Mouse (Mus musculus): ENCODE measurements around the gene Ttyh3.

Ttyh3 gene

DNA sequence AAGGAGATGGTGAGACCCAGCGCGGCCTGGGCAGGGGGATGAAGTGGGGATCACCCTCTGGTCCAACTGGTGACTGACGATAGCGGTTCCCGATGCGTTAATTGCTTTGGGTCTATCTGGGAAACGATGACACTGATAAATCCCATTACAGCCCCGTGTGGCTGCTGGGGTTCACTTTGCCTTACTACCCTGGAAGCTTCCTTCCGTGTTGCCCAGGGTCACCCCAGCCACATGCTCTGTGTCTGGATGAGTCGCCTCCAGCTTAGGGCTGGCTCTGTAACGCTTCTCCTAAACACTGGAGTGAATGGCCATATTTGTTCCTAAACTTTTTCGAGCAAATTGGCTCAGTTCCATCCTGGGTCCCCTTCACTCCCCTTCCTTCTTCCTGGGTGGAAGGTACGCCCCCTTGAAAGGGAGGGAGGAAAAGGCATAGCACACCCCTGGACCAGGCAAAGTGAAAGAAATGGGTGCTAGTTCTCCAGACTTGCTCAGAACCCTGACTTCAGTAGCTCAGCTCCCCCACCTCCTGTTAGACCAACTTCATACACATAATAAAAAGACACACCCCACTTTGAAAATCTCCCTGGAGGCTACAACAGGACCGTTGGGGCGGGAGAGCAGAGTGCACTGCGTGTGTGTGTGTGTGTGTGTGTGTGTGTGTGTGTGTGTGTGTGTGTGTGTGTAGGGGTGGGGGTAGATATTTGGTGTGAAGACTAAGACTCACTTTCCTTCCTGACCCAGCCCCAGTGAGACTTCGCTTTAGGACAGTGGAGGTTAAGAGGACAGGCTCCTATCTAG, 40.8 kb downstream of the Ttyh3 start:
- DNase-seq = peak in 1 of 2 experiments; percentile 21

DNA sequence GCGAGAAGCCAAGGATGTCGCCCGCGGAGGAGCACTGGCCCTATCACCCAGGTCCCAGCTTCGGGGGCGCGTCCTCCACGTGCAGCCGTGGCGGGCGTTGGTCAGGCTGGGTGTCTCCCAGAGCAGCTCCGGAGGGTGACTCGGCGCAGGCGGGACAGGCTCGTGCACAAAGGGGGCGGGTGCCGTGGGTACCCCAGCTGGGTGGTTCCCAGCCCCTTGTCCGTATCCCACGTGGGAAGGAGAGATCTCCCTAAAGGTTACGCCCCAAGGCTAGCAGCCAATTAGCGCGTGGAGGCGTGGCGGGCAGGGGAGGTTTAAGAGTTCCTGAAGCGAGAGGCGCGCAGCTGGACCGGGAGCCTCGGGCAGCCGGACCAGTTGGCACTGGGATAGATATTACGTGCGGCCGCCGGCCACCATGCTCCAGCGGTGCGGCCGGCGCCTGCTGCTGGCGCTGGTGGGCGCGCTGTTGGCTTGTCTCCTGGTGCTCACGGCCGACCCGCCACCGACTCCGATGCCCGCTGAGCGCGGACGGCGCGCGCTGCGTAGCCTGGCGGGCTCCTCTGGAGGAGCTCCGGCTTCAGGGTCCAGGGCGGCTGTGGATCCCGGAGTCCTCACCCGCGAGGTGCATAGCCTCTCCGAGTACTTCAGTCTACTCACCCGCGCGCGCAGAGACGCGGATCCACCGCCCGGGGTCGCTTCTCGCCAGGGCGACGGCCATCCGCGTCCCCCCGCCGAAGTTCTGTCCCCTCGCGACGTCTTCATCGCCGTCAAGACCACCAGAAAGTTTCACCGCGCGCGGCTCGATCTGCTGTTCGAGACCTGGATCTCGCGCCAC, 41.6 kb downstream of the Ttyh3 start, which contains the start of gene Lfng:
Lfng (plus strand) TSS at position 320 of the 835 bp plus-strand sequence.
- DNase-seq = peak; percentile 88 to 89

DNA sequence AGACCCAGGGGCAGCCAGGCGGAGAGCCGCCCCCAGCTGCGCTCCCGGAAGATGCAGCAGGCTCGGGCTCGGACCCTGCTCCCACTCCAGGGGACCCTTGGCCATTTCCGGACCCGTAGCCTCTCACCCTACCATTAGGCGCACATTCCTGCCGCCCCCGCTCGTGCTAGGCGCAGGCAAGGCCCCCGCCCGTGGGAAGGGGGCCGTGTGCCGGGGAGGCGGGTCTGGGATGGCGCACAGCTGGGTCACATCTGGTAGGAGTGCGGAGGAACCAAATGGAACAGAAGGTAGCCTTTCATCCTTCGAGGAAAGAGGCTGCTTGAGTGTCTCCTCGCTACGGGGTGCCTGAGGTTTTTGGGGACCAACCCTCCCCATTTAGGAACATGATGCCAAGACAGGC, 42.4 kb downstream of the Ttyh3 start:
- peak in 1 of 2 experiments; percentile 47 for DNase-seq

DNA sequence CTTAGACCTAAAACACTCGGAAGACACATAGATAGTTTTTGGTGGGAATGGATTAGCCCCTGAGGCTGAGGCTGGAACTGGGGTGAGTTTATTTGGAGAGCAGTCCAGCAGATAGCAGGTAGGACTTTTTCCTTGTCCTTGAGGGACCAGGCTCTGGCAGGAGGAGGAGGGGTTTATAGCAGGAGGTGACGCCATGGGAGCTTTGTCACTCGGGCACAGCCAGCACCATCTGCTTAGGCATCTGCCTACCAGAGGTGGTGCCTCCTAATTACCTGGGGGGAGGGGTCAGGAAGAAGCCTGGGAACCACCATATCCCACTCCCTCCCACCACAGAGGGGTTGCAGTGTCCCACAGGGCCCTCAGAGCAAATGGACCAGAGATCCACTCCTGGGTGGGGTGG, 43.6 kb downstream of the Ttyh3 start:
- no peak for DNase-seq

DNA sequence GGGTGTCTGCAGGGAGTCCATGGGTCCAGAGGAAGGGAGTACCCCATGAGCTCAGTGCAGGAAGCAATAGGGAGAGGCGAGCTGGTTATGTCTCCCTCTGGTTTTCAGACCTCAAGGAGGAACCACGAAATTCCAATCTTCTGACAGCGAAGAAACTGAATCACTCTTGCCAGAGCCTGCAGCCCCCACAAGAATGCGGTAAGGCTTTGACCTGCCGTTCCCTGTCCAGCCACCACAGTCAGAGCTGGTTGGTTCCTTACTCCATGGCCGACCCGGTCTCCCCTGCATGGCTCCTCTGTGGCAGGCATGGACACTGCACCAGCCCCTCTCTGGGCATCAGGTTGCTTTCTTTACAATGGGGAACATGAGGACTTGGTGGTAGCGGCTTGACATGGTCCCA, 44.4 kb downstream of the Ttyh3 start:
- no peak for DNase-seq

DNA sequence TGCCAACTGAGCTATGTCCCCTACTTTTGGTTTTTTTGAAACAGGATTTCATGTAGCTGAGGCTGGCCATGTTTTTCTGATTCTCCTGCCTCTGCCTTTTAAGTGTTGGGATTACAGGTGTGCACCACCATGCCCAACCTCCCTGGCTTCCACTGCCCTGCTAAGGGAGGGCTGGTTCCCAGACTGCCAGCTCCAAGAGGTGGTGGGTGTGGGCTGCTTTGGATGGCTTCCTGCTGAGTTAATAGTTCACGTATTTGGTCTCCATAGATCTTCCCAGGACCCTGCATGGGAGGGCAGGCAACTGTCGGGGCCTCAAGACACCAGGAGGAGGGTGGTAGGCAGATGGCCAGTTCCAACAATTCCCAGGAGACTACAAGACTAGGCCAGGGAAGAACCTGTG, 46.3 kb downstream of the Ttyh3 start:
- no peak for DNase-seq

DNA sequence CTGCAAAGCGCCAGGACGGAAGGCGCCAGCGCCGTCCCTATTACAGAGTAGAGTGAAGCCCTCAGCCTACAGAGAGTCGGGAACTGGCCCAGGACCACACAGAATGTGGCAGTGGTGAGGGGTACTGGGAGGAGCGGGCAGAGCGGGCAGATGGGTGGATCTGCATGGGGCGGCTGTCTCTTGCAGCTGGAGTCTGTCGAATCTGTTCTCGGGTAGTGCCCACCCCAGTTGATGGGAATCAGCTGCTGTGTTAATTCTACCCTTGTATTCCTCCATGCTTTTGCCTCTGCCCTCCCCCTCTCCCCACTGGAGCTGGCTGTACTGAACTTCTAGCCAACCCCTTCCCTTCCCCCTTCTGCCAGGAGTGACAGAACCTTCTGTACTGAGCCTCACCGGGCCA, 47.1 kb downstream of the Ttyh3 start:
- DNase-seq = no peak

DNA sequence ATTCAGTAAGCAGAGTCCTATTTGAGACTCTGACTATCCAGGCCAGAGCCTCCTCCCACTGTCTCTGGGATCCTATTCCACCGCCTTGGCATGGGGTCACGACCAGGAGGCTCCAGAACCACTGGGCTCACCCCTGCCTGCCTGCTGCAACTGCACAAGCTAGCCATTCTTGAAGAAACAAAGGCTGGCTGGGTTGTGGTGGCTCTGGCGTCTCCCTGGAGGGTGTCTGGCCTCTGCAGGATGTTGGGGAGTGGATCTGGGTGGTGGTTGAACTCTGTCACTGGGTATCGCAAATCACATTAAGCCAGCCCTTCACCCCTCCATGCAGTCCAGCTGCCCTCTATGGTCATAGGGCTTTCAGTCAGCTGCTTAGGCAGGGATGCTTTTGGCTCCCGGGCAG, 48.9 kb downstream of the Ttyh3 start:
- no peak for DNase-seq

DNA sequence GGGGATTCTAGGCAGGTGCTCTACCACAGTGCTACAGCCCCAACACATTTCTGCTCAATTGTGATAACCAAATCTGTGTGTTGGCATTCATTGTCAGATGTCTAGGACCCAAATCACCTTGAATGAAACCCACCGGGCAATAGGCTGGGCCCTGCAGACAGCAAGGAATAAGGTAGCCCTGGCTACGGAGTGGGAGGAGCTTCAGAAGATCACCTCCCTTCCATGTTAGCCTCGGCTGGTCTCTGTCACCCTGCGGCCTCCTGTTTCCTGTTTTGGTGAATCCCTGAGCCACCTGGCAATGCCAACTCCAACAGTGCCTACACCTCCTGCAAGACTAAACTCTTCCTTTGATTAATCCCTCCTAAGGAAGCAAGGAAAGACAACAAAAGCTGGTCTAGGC, 51.0 kb downstream of the Ttyh3 start:
- DNase-seq = no peak

DNA sequence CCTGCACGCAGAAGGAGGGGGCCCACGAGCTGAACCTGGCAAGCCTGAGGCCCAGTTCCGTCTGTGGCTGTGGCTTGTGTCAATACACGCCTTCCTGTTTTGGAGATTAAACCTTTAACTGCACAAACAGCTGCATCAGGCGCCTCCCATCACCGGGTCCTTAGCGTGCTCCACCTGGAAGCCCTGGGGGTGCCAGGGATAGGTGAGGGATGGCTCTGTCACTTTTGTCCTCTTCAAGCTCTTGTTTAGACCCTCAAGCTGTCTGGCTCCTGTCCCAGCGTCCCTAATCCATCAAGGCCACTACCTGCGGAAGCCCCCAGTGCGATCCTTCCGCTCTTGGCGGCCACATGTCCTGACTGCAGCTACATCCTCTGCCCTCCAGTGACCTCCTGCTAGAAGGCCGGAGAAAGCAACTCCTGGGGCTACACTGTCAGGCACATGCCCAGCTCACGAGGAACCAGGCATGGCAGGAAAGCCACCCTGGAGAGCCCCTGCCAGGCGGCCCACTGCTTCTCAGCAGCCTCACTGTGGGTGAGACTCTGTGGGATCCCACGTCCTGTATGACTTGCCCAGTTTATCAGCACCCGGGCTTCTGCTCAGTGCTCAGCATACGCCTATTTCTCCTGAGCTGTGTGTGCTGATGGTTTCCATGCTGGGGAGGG, 51.8 kb downstream of the Ttyh3 start:
- peak; percentile 63 to 67 for DNase-seq

DNA sequence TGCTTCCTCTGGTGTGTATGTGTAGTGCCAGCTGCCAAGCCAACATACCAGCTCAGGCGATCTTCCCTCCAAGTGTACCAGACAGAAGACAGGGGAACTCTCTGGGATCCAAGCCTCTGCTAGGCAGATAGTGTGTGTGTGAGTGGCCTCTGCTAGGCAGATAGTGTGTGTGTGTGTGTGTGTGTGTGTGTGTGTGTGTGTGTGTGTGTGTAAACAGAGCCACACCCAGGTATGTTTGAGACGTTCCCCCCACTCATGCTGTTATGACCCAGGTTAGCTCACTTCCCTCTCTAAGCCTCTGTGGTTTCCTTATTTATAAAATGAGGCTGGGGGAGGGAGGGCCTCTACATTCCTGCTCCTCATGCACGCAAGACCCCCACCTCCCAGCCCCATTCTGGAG, 52.4 kb downstream of the Ttyh3 start:
- peak in 1 of 2 experiments; percentile 27 for DNase-seq

DNA sequence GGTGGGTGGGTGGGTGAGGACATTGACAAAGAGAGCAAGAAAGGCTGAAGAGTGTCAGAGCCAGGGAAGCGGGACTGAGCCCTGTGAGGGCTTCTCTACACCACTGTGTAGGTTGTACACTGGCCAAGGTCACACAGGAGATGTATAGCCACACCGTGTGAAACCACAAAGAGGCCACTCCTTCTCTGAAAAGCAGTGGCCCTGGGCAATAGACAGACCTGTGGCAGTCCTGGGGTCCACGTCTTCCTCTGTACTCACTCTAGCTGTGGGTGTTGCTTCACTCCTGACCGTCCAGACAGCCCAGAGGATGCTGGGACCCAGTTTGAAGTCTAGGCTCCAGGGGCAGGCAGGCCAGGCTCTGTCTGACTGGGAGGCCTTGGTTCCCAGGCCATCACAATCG, 54.0 kb downstream of the Ttyh3 start:
- DNase-seq = no peak

DNA sequence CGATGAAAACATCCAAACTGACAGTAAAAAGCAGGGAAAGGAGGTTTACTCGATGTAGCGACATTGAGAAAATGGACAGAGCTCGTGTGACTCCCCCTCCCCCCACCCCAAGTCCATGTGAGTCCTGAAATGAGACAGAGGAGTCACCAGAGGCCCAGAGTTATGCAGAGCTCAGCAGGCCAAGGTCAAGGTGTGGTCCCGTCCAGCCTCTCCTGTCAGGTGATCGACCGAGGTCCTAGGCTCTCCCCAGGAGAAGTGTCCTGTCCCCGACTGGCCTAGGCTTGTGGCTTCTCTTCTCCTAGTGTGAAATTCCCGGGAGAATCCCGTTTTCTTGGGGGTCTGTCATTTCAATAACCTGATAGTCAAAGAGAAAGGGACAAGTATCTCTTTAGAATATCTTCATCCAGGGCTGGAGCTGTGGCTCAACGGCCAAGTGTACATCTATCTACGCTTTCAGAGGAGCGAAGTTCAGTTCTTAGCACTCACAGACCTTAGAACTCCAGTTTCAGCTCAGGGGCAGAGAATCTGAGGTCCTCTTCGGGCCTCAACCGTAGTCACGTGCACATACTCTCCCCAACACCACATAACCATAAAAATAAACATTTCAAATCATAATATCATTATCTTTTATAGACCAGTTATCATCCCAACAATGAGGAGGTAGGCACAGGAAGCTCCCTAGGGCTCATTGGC, 59.6 kb downstream of the Ttyh3 start:
- DNase-seq = no peak

DNA sequence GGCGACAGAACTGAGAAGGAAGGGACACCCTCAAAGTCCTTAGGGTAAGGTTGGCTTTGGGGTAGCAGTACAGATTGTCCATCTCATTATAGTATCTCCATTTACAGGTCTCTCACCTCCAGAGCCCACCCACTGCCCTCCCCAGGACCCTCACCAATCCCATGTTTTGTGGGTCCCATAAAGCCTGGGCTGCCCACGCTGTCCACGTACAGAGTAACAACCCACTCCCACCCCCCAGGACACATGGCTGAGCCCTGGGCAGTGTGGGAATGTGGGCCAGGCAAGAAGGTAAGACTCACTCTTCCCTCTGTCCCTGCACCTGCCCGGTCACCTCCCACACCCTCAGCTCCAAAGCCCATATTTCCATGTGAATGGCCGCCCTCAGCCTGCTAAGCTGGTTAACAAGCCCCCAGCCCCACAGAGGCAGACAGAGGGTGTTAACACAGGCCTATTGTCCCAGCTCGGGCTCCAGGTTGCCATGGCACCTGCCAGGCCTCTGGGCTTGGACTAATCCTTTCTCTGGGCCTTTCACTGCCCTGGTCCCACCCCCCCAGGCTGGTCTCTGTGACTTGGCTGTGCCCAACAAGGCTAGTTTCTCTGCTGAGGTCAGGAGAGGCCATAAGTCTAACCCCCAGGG, 65.0 kb downstream of the Ttyh3 start:
- no peak for DNase-seq

DNA sequence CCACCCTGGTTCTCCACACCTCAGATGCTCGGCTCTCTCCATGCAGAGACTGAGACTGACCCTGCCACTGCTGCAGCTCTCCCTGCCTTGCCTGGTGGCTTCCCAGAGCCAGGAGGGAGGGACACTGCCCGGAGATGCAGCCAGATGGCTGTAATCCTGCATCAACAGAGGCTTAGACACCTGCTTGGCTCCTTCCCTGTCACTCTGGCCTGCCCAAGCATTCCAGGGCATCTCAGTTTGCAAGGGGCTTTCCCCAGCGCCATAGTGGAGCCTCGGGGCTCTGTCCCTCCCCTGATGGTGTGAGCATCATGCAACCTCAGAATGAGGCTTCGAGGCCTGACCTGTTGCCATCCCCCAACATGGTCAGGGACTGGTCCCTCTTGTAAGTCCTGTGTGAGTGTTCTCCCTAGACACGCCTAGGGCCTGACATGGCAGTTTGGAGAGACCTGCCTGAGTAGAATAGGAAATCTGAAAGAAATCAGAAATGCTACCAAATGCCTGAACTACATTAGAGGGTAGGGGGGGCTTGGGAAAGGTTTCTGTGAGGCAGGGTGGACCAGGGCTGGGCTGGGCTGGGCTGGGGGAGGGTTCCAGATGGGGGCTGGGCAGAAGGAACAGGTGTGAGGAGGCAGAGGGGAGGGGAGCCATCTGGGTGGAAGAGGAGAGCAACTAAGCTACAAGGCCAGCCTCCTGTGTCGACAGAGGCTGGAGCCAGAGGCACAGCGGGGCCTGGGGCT, 65.7 kb downstream of the Ttyh3 start:
- DNase-seq = no peak

DNA sequence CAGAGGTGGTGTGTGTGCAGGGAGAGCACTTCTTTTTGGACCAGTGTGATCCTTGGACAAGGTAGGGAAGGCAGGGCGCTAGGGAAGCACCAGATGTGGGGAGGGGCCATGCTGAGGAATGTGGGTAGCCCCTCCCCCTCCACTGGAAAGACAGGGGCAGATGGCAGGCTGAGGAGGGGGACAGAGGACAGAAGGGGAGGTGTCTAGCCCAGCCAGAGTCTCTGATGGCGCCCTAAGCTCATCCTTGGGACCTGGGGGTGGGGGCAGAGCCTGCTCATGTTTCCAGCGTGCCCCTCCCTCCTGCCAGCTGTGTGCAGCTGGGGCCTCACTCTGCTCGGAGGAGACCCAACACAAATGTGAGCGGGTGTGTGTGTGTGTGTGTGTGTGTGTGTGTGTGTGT, 67.3 kb downstream of the Ttyh3 start:
- DNase-seq = no peak

DNA sequence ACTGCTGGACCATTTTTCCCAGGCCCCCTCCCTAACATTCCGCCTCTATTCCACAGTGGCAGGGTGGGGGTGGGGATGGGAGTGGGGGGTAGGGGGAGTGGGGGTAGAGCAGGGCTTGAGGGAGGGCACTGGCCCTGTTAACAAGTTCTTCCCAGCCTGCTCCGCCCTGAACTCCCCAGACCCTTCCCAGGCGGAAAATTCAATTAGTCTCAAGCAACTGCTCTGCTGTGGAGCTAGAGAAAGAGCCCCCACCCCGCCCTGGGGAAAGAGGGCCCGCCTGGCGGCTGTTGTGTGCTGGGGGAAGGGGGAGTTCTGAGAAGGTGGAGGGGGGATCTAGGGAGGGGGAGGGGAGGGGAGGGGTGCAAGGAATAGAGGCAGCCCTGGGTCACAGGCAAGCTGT, 69.1 kb downstream of the Ttyh3 start:
- no peak for DNase-seq

DNA sequence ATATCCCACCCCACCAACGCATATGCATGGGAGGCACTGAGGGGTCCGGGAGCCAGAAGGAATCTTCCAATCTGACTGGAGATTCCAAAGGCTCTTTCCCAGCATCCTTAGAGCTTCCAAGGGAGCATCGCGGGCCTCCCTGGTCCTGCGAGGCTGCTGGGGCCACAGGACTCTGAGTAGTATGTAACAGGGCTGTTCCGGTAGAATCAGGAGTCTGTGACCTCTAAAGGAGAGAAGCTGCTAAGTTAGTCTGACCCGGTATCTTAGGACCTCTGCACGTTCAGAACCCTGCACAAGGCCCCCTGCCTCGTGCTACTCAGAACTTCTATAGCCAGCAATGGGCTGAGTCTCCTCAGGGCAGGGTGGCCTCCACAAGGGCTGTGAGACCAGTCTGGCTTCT, 69.6 kb downstream of the Ttyh3 start:
- no peak for DNase-seq

DNA sequence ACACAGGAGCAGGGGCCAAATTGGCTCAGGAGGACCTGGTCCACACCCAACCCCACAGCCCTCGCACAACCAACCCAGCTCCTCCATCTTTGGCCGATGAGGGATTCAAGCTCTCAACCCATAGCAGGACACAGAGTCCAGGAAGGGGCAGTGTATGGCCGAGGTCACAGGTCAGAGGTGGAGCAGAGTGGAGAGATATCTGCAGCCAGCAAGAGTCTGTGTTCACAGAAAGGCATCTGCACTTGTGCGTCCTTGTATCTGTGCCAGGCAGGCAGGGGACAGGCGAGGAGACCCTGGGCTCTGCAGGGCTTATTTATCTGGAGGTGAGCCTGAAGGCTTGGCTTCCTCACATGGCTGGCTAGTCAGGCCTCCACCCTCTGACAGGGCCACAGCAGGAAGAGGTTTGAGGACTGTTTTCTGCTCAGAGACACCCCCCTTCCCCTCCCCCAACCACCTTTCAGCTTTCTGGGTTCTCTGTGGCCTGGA, 73.4 kb downstream of the Ttyh3 start:
- peak; percentile 34 to 54 for DNase-seq

DNA sequence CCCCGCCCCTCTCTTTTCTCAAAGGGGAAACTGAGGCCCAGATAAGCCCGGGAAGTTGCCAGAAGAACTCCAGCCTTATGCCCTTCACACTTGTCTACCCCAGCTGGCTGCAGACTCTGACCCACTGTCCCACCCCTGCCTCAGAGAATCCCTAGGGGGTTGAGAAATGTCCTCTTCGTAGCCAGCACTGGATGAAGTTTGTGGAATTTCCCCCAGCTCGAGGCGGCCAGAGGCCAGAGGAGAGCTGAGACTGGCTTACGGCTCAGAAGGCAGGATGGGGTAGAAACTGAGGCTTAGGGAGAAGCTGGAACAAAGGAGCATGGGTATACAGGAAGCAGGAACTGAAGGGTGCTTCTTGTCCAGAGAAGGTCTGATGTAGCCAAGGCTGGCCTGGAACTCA, 76.2 kb downstream of the Ttyh3 start:
- DNase-seq = no peak

DNA sequence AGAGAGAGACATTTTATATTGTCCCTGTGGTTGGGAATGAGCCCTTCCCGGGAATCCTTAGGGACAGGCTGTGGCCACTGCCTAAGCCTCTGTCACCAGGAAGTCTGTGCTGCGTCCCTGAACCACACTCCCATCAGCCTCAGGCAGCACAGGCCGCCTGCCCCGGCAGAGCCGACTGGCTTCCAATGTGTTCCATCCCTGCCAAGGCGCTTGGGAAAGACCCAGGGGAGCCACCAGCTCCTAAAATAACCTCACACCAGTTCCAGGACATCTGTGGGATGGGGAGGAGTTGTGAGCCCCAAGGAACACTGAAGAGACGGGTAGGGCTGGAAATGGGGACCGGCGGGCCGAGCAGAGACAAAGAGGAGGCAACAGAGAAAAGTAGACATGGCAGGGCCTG, 77.2 kb downstream of the Ttyh3 start:
- no peak for DNase-seq

DNA sequence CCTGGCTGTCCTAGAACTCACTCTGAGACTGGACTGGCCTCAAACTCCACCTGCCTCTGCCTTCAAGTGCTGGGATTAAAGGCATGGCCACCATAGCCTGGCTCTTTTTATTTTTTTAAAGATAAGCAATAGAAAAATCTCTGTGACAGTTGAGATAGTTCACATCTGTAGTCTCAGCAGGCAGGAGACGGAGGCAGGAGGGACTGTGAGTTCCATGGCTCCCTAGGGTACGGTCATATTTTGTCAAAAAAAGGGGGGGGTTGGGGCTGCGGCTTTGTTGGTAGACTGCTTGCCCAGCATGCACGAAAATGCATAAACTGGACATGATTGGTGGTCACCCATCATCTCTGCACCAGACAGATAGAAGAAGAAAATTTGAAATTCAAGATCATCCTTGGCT, 77.6 kb downstream of the Ttyh3 start:
- DNase-seq = no peak
